Mouse (Mus musculus) cerebellum, postnatal 36 days (tissue): Measurements from ENCODE around the gene Gm39566.
"Not testable (repeated sequence)": the region's sequence is repeated elsewhere in the genome, so short reads cannot be mapped to it uniquely, and the experiment has no call there.

Source experiments
- DNase-seq, 2 experiments: peaks; one replicate each; pipeline ENCODE4 v3.0.0; 2021 to 2022; ENCODE audit warnings: mixed read lengths in 2 of 2

The Gm39566 gene

GRCm38 (mm10) chr11:69815155-69815554 is at the start of gene Gm39566:
TSS of gene Gm39566 (minus strand) at chr11:69815298.
- DNase-seq, result no peak

- no peak for DNase-seq
These were observed 49.2 kb upstream of the Gm39566 start for GRCm38 (mm10) chr11:69864138-69864860.

- not testable (repeated sequence) for DNase-seq
These were observed 48.6 kb upstream of the Gm39566 start for GRCm38 (mm10) chr11:69863729-69864128.

GRCm38 (mm10) chr11:69858113-69858998 is 43.3 kb upstream of the Gm39566 start, which contains the start of gene Tnk1:
TSS of gene Tnk1 (minus strand) at chr11:69858730.
- DNase-seq, result no peak

- DNase-seq, result peak; percentile 42 to 57
These were observed 40.2 kb upstream of the Gm39566 start for GRCm38 (mm10) chr11:69855347-69855746.

GRCm38 (mm10) chr11:69854680-69855079 is 39.6 kb upstream of the Gm39566 start:
- no peak for DNase-seq

GRCm38 (mm10) chr11:69853994-69854393 is 38.9 kb upstream of the Gm39566 start:
- DNase-seq, result no peak

- no peak for DNase-seq
These were observed 35.7 kb upstream of the Gm39566 start for GRCm38 (mm10) chr11:69850754-69851153.

GRCm38 (mm10) chr11:69849884-69850283 is 34.8 kb upstream of the Gm39566 start:
- DNase-seq, result no peak

GRCm38 (mm10) chr11:69849128-69849527 is 34.0 kb upstream of the Gm39566 start:
- no peak for DNase-seq

- peak; percentile 69 to 78 for DNase-seq
These were observed 32.9 kb upstream of the Gm39566 start for GRCm38 (mm10) chr11:69848021-69848420.

GRCm38 (mm10) chr11:69846738-69847688 is 31.9 kb upstream of the Gm39566 start:
- no peak for DNase-seq

GRCm38 (mm10) chr11:69846198-69846680 is 31.1 kb upstream of the Gm39566 start, which contains the start of gene Plscr3:
TSS of gene Plscr3 (plus strand) at chr11:69846376.
- DNase-seq, result peak; percentile 86 to 91

- no peak for DNase-seq
These were observed 23.6 kb upstream of the Gm39566 start for GRCm38 (mm10) chr11:69838714-69839104.

- peak; percentile 92 to 95 for DNase-seq
These were observed 23.0 kb upstream of the Gm39566 start, which contains the start of gene Tmem256 for GRCm38 (mm10) chr11:69837952-69838713. TSS of gene Tmem256 (plus strand) at chr11:69838514.

GRCm38 (mm10) chr11:69837604-69837951 is 22.5 kb upstream of the Gm39566 start, which contains the start of gene Nlgn2:
TSS of gene Nlgn2 (minus strand) at chr11:69837784.
- DNase-seq, result peak in 1 of 2 experiments; percentile 84

- DNase-seq, result peak; percentile 32 to 48
These were observed 21.8 kb upstream of the Gm39566 start for GRCm38 (mm10) chr11:69836703-69837576.

GRCm38 (mm10) chr11:69835966-69836335 is 20.9 kb upstream of the Gm39566 start:
- DNase-seq, result no peak

GRCm38 (mm10) chr11:69835326-69835965 is 20.3 kb upstream of the Gm39566 start:
- no peak for DNase-seq
